Mouse (Mus musculus) MEL (cell line): ENCODE results near the gene Emilin2. TPM values are rescaled to one million over a fixed set of nuclear protein-coding genes. Genes with fewer than 3 reads are reported as not detected.

ENCODE experiments used
- DNase-seq: peaks from one replicate; pipeline ENCODE4 v3.0.0; 2011; ENCODE audit warnings: low read depth, low spot score
- H3K27ac ChIP-seq: 2 replicates; pipeline ENCODE4 v1.5.1; 2012; ENCODE audit warnings: low read depth, mild to moderate bottlenecking, control low read depth, low read length, moderate library complexity; ENCODE audit not compliant: control insufficient read depth
- H3K27me3 ChIP-seq, 2 experiments: fragments of 150-350 bp in 1 of 2; sonication (generic) in 1 of 2; 2 replicates each; pipeline ENCODE4 v1.6.1; 2012; ENCODE audit warnings: low read length in 2 of 2, mild to moderate bottlenecking in 2 of 2, improper control_type of control experiment in 1 of 2, moderate library complexity in 1 of 2; ENCODE audit not compliant: insufficient read depth in 2 of 2, control insufficient read depth in 1 of 2
- H3K36me3 ChIP-seq, 2 experiments: 2 replicates each; pipeline ENCODE4 v1.6.1; 2012 to 2014; ENCODE audit warnings: low read length in 2 of 2, improper control_type of control experiment in 1 of 2, inconsistent platforms in 1 of 2, mild to moderate bottlenecking in 1 of 2; ENCODE audit not compliant: insufficient read depth in 2 of 2, control insufficient read depth in 1 of 2
- H3K4me1 ChIP-seq, 2 experiments: fragments of 150-350 bp in 1 of 2; sonication (generic) in 1 of 2; 2 replicates each; pipeline ENCODE4 v1.6.1; 2012; ENCODE audit warnings: low read length in 2 of 2, improper control_type of control experiment in 1 of 2, mild to moderate bottlenecking in 1 of 2; ENCODE audit not compliant: insufficient read depth in 2 of 2, control insufficient read depth in 1 of 2
- H3K4me3 ChIP-seq, 2 experiments: fragments of 150-350 bp in 1 of 2; sonication (generic) in 1 of 2; 2 replicates each; pipeline ENCODE4 v1.5.1; 2012; ENCODE audit warnings: low read depth in 2 of 2, low read length in 2 of 2, mild to moderate bottlenecking in 2 of 2, moderate library complexity in 2 of 2, control low read depth in 1 of 2, improper control_type of control experiment in 1 of 2; ENCODE audit not compliant: control insufficient read depth in 1 of 2, insufficient read depth in 1 of 2
- H3K79me2 ChIP-seq: 2 replicates; pipeline ENCODE4 v1.6.1; 2012; ENCODE audit warnings: mild to moderate bottlenecking, low read length, moderate library complexity; ENCODE audit not compliant: control insufficient read depth, poor library complexity, insufficient read depth
- H3K9ac ChIP-seq: 2 replicates; pipeline ENCODE4 v1.6.1; 2012; ENCODE audit warnings: low read depth, mild to moderate bottlenecking, control low read depth, low read length, moderate library complexity; ENCODE audit not compliant: control insufficient read depth, poor library complexity, severe bottlenecking
- H3K9me3 ChIP-seq: fragments of 150-350 bp; sonication (generic); replicated peaks from 2 replicates; pipeline ENCODE4 v1.6.1; 2012; ENCODE audit warnings: mild to moderate bottlenecking, low read length, improper control_type of control experiment, moderate library complexity; ENCODE audit not compliant: insufficient read depth
- CHD1 ChIP-seq: IDR thresholded peaks from 2 replicates; pipeline ENCODE4 v1.6.1; 2012; ENCODE audit warnings: low read depth, mild to moderate bottlenecking, inconsistent platforms, low read length, improper control_type of control experiment
- E2F4 ChIP-seq: IDR thresholded peaks from 2 replicates; pipeline ENCODE4 v1.6.1; 2011; ENCODE audit warnings: low read depth, low read length, improper control_type of control experiment, borderline replicate concordance
- ELF1 ChIP-seq: IDR thresholded peaks from 2 replicates; pipeline ENCODE4 v1.6.1; 2014; ENCODE audit warnings: low read depth, mild to moderate bottlenecking, inconsistent platforms, low read length, improper control_type of control experiment, moderate library complexity
- EP300 ChIP-seq, 2 experiments: IDR thresholded peaks; 2 replicates each; pipeline ENCODE4 v1.6.1; 2011; ENCODE audit warnings: improper control_type of control experiment in 2 of 2, low read length in 2 of 2, low read depth in 1 of 2, mild to moderate bottlenecking in 1 of 2
- ETS1 ChIP-seq: IDR thresholded peaks from 2 replicates; pipeline ENCODE4 v1.6.1; 2012; ENCODE audit warnings: low read depth, mild to moderate bottlenecking, inconsistent platforms, low read length, improper control_type of control experiment, moderate library complexity
- GATA1 ChIP-seq: IDR thresholded peaks from 2 replicates; pipeline ENCODE4 v1.6.1; 2011; ENCODE audit warnings: low read depth, low read length, improper control_type of control experiment
- HCFC1 ChIP-seq: IDR thresholded peaks from 2 replicates; pipeline ENCODE4 v1.6.1; 2012; ENCODE audit warnings: low read depth, mild to moderate bottlenecking, inconsistent platforms, low read length, improper control_type of control experiment, moderate library complexity
- JUND ChIP-seq: IDR thresholded peaks from 2 replicates; pipeline ENCODE4 v1.6.1; 2011; ENCODE audit warnings: low read depth, mild to moderate bottlenecking, improper control_type of control experiment, low read length
- MAFK ChIP-seq: IDR thresholded peaks from 2 replicates; pipeline ENCODE4 v1.6.1; 2011; ENCODE audit warnings: low read depth, mild to moderate bottlenecking, low read length, improper control_type of control experiment, borderline replicate concordance
- MAZ ChIP-seq: IDR thresholded peaks from 2 replicates; pipeline ENCODE4 v1.6.1; 2012; ENCODE audit warnings: low read depth, mild to moderate bottlenecking, inconsistent platforms, low read length, improper control_type of control experiment
- MXI1 ChIP-seq: IDR thresholded peaks from 2 replicates; pipeline ENCODE4 v1.6.1; 2011; ENCODE audit warnings: mild to moderate bottlenecking, low read depth, low read length, improper control_type of control experiment
- MYB ChIP-seq: IDR thresholded peaks from 2 replicates; pipeline ENCODE4 v1.6.1; 2011; ENCODE audit warnings: mild to moderate bottlenecking, low read depth, low read length, improper control_type of control experiment
- MYC ChIP-seq: IDR thresholded peaks from 2 replicates; pipeline ENCODE4 v1.6.1; 2011; ENCODE audit warnings: low read depth, mild to moderate bottlenecking, low read length, improper control_type of control experiment, moderate library complexity
- NELFE ChIP-seq: IDR thresholded peaks from 2 replicates; pipeline ENCODE4 v1.6.1; 2011; ENCODE audit warnings: low read depth, low read length, improper control_type of control experiment
- RAD21 ChIP-seq: IDR thresholded peaks from 2 replicates; pipeline ENCODE4 v1.6.1; 2011; ENCODE audit warnings: mild to moderate bottlenecking, low read depth, low read length, improper control_type of control experiment
- RCOR1 ChIP-seq: IDR thresholded peaks from 2 replicates; pipeline ENCODE4 v1.6.1; 2012; ENCODE audit warnings: low read depth, mild to moderate bottlenecking, inconsistent platforms, low read length, improper control_type of control experiment
- SIN3A ChIP-seq: IDR thresholded peaks from 2 replicates; pipeline ENCODE4 v1.6.1; 2012; ENCODE audit warnings: low read length, improper control_type of control experiment, inconsistent platforms
- SMC3 ChIP-seq: IDR thresholded peaks from 2 replicates; pipeline ENCODE4 v1.6.1; 2011; ENCODE audit warnings: low read depth, low read length, improper control_type of control experiment
- TAL1 ChIP-seq: IDR thresholded peaks from 2 replicates; pipeline ENCODE4 v1.6.1; 2012; ENCODE audit warnings: mild to moderate bottlenecking, inconsistent platforms, low read length, moderate library complexity, mixed read lengths
- TBP ChIP-seq: IDR thresholded peaks from 2 replicates; pipeline ENCODE4 v1.8.0; 2011; ENCODE audit warnings: low read depth, low read length, improper control_type of control experiment
- USF1 ChIP-seq: IDR thresholded peaks from 2 replicates; pipeline ENCODE4 v1.6.1; 2014; ENCODE audit warnings: low read depth, mild to moderate bottlenecking, inconsistent platforms, low read length, improper control_type of control experiment, moderate library complexity
- ZC3H11A ChIP-seq: IDR thresholded peaks from 2 replicates; pipeline ENCODE4 v1.6.1; 2012; ENCODE audit warnings: low read depth, mild to moderate bottlenecking, inconsistent platforms, low read length, improper control_type of control experiment
- ZMIZ1 ChIP-seq: IDR thresholded peaks from 2 replicates; pipeline ENCODE4 v1.6.1; 2012; ENCODE audit warnings: low read depth, mild to moderate bottlenecking, inconsistent platforms, low read length, improper control_type of control experiment, moderate library complexity
- polyA plus RNA-seq, 2 experiments: library from polyadenylated mRNA; stranded (reverse) in 1 of 2; unstranded in 1 of 2; fragments of >175 nt in 1 of 2; fragments of >200 nt in 1 of 2; gene quantifications; 2 replicates each; pipeline versions ENCODE4 v1.2.1 to v1.2.4; 2012; ENCODE audit warnings: low replicate concordance in 2 of 2, low read depth in 1 of 2; ENCODE audit not compliant: insufficient read length in 2 of 2, insufficient read depth in 1 of 2, missing spikeins in 1 of 2
- total RNA-seq: library from RNA; depleted of rRNA; stranded (reverse); fragments of 300-350 nt; gene quantifications from 2 replicates; pipeline ENCODE4 v1.2.3, GENCODE M21; 2012

The Emilin2 gene
- total and polyA plus RNA-seq, 3 experiments = 37.4 to 95.5 (median 92.6) TPM

DNA sequence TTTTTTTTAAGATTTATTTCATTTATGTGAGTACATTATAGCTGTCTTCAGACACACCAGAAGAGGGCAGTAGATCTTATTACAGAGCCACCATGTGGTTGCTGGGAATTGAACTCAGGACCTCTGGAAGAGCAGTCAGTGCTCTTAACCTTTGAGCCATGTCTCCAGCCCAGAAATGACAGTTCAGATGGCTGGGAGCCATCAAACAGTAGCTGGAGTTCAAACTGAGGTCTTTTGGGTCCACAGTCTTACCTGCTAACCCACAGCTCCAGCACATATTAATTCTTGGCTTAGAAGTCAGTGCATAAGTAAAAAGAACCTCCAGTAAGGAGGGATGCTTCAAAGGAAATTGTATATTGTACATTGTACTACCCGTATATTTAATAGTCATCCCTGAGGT is 102.9 kb downstream of the Emilin2 start:
- Histone ChIP-seq H3K79me2 (peaks cover 46% of the 10 kb centered on the region), H3K4me3 (no peak overlapping the region), H3K36me3 (peaks cover 0 to 60% of the 10 kb centered on the region in 2 experiments; a peak in 2 of 4 replicates), H3K9me3 (no peaks in the 10 kb centered on the region), H3K27ac (no peak overlapping the region), H3K4me1 (peaks cover 34 to 40% of the 10 kb centered on the region in 2 experiments), H3K27me3 (no peaks in the 10 kb centered on the region), H3K9ac (no peak overlapping the region)
- TF ChIP-seq EP300 (IDR thresholded peaks at IDR 0.05; ENCODE audit: low read depth in 1 of 2, low read length in 2 of 2) (no peak), MYB (no peak), GATA1 (no peak), JUND (no peak), RAD21 (no peak)
- no peak for DNase-seq

DNA sequence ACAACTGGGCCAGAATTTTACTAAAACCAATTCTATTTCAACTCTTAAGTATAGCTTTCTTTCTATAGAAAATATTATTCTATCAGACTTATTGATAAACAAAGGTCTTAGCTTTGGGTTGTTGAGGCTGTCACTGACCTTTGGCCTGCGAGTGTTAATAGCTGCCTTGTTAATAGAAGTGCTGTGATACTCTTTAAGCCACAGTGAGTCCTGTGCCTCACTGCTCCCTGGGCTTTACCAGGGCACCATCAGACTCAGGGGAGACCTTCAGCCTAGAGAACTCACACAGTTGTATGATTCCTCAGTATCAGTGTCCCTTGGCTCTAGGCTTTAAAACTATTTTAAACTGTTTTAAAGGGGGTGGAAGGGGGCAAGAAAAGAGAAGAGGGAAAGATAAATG is 103.4 kb downstream of the Emilin2 start:
- Histone ChIP-seq H3K4me3 (no peak overlapping the region), H3K79me2 (peaks cover 44% of the 10 kb centered on the region), H3K9me3 (no peaks in the 10 kb centered on the region), H3K27me3 (no peaks in the 10 kb centered on the region), H3K9ac (no peak overlapping the region), H3K4me1 (peaks cover 32 to 38% of the 10 kb centered on the region in 2 experiments), H3K27ac (no peak overlapping the region), H3K36me3 (peaks cover 0 to 58% of the 10 kb centered on the region in 2 experiments; a peak in 2 of 4 replicates)
- DNase-seq = no peak
- TF ChIP-seq MAFK (no peak), TAL1 (no peak), MAZ (no peak), ZC3H11A (no peak), CHD1 (no peak), RCOR1 (no peak), NELFE (no peak), MYB (no peak), TBP (no peak), ETS1 (no peak), E2F4 (no peak), MYC (no peak), RAD21 (no peak), USF1 (no peak), HCFC1 (no peak), MXI1 (no peak), SMC3 (no peak), ZMIZ1 (no peak), SIN3A (no peak), ELF1 (no peak)
